Mouse (Mus musculus) hindbrain, embryonic 14.5 days (tissue): ENCODE data around the gene Gm1043. TPM values are rescaled to one million over a fixed set of nuclear protein-coding genes. Genes with fewer than 3 reads are reported as not detected.

Experiments
- ATAC-seq: fragments of 200-750 bp; cut with Nextera tagmentation; 2 replicates; pipeline ENCODE4 v1.8.0; 2017; ENCODE audit warnings: moderate number of reproducible peaks, mild to moderate bottlenecking, moderate TSS enrichment, moderate library complexity; ENCODE audit not compliant: low FRiP score
- DNase-seq: peaks from one replicate; pipeline ENCODE4 v3.0.0-alpha.2; 2015; ENCODE audit warnings: low spot score
- H3K27ac ChIP-seq: fragments of 300-500 bp; sonication (generic); 2 replicates; pipeline ENCODE4 v1.5.1; 2014; ENCODE audit warnings: mild to moderate bottlenecking, moderate library complexity
- H3K27me3 ChIP-seq: fragments of 300-500 bp; sonication (generic); 2 replicates; pipeline ENCODE4 v1.6.1; 2014; ENCODE audit warnings: mild to moderate bottlenecking, low read length, mixed read lengths; ENCODE audit not compliant: control insufficient read depth, insufficient read depth
- H3K36me3 ChIP-seq: fragments of 300-500 bp; sonication (generic); replicated peaks from 2 replicates; pipeline ENCODE4 v1.6.1; 2014; ENCODE audit not compliant: control insufficient read depth, insufficient read depth
- H3K4me1 ChIP-seq: fragments of 300-500 bp; sonication (generic); replicated peaks from 2 replicates; pipeline ENCODE4 v1.6.1; 2014; ENCODE audit warnings: antibody characterized with exemption, low read length, mixed read lengths; ENCODE audit not compliant: control insufficient read depth, insufficient read depth
- H3K4me2 ChIP-seq: fragments of 300-500 bp; sonication (generic); replicated peaks from 2 replicates; pipeline ENCODE4 v1.6.1; 2014; ENCODE audit warnings: mild to moderate bottlenecking, moderate library complexity
- H3K4me3 ChIP-seq: fragments of 300-500 bp; sonication (generic); replicated peaks from 2 replicates; pipeline ENCODE4 v1.5.1; 2014; ENCODE audit warnings: mild to moderate bottlenecking, low read length
- H3K9ac ChIP-seq: fragments of 300-500 bp; sonication (generic); 2 replicates; pipeline ENCODE4 v1.6.1; 2014
- H3K9me3 ChIP-seq: fragments of 300-500 bp; sonication (generic); 2 replicates; pipeline ENCODE4 v1.6.1; 2016; ENCODE audit warnings: low read length; ENCODE audit not compliant: control insufficient read depth
- WGBS: fragments of 180-500 bp; shearing (Covaris S2); extraction: QIAGEN DNeasy Blood & Tissue Kit; methylation state at CpG from one replicate; pipeline ENCODE4 v1.1.7; 2014; 5-methylcytosine and 5-hydroxymethylcytosine counted together
- polyA plus RNA-seq: library from polyadenylated mRNA; unstranded; fragments of >200 nt; fragmentation: Nextera tagmentation; extraction: Ambion mirVana; gene quantifications from 2 replicates; pipeline ENCODE4 v1.2.1, GENCODE M21; 2014

Gm1043 gene
- polyA plus RNA-seq, 1 experiment from 2014 or later: 2.0 TPM

DNA sequence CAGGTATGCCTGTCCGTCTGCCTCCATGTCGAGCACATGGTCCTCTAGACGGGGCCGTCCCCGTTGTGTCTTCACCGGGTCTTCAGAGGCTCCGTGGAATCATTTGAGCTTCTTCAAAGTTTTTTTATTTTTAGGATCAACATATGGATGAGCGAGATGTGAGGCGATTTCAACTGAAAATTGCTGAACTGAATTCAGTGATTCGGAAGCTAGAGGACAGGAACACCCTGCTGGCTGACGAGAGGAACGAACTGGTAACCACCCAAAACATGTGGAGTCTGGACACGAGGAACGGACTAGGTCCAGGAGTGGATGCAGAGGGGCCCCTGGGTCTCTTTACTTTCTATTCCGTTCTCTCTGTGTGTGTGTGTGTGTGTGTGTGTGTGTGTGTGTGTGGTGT is 16.5 kb downstream of the Gm1043 start:
- no peaks in the 10 kb centered on the region for H3K9me3 ChIP-seq
- 83% methylated on average over 15 of the region's 15 CpGs for WGBS
- 0 out of 2 replicates have a peak, but pooled peaks cover 7% of the 10 kb centered on the region for H3K4me1 ChIP-seq
- H3K27me3 ChIP-seq: no peaks in the 10 kb centered on the region
- no peak overlapping the region for H3K4me2 ChIP-seq
- H3K27ac ChIP-seq: no peak overlapping the region
- no peak overlapping the region for H3K9ac ChIP-seq
- DNase-seq (no peak), ATAC-seq (no peak)
- H3K36me3 ChIP-seq: peaks cover 6% of the 10 kb centered on the region
- H3K4me3 ChIP-seq: no peak overlapping the region

DNA sequence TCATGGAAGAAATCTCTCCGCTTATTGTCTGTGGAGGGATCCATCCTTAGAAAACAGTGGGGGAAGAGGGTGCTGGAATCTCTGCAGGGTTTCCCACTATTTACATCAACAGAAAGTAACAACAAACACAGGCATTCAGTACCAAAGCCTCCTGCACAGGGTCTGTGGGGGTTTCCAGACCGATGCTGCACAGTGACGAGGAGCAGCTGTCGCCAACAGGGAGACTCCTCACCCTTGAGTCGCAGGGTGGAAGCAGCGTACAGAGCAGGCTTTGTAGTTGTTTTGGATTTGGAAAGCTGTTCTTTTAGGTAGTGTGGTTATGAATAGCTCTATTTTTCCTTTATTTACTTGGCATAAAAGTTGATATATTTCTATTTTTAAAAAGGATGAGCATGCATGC is 16.9 kb downstream of the Gm1043 start:
- WGBS: 52% methylated on average over 6 of the region's 6 CpGs
- Histone ChIP-seq H3K27ac (no peak overlapping the region), H3K36me3 (peaks cover 6% of the 10 kb centered on the region), H3K4me1 (0 out of 2 replicates have a peak, but pooled peaks cover 7% of the 10 kb centered on the region), H3K9me3 (no peaks in the 10 kb centered on the region), H3K9ac (no peak overlapping the region), H3K27me3 (no peaks in the 10 kb centered on the region), H3K4me2 (no peak overlapping the region), H3K4me3 (no peak overlapping the region)
- DNase-seq: no peak
- ATAC-seq: no peak

DNA sequence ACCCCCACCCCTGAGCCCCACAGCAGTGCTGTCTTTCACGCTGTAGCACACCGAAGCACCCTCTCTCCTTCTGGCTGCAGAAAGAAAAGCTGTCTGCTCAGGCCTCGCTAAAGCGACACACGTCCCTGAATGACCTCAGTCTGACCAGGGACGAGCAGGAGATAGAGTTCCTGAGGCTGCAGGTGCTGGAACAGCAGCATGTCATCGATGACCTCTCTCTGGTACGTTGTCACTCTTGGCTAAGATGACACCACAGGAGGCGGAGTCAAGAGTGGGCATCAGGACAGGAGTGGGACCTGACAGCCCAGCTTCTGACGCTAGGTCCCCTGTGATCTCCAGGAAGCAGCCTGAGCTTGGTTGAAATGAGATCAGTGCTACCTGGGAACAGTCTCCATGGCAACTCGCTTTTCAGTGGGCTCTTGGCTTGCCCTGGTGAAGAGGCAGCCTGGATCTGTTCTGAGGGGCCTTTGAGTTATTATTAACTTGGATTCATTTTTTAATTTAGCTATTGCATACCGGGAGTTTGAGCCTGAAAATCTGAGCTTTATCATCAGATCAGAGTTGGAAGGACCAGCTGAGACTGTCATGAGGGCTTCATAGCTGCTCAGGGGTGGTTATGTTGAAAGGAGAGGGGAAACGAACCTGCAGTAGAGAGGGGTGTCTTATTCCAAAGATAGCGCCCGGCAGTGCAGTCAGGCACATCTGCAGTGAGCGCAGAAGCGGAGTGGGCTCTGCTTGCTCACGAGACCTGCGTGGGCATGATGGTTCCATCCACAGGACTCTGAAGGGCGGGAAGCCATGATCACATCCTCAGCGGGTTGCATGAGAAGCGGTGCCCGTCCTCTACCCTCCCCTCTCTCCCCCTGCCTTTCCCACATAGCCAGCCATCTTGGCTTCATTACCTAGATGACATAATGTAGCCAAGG is 20.6 kb downstream of the Gm1043 start:
- ATAC-seq: peak; percentile 57; the same call in 1 of the 2 replicates
- H3K9ac ChIP-seq: peak overlapping the region; percentile 13; the same call in 1 of the 2 replicates
- H3K36me3 ChIP-seq: peaks cover 6% of the 10 kb centered on the region
- peak overlapping the region; percentile 71 for H3K27ac ChIP-seq
- whole genome bisulfite sequencing: 71% methylated on average over 23 of the region's 23 CpGs
- no peak overlapping the region for H3K4me3 ChIP-seq
- no peaks in the 10 kb centered on the region for H3K27me3 ChIP-seq
- no peaks in the 10 kb centered on the region for H3K9me3 ChIP-seq
- no peak overlapping the region for H3K4me2 ChIP-seq
- peak; percentile 32 for DNase-seq
- H3K4me1 ChIP-seq: 0 out of 2 replicates have a peak, but pooled peaks cover 7% of the 10 kb centered on the region

DNA sequence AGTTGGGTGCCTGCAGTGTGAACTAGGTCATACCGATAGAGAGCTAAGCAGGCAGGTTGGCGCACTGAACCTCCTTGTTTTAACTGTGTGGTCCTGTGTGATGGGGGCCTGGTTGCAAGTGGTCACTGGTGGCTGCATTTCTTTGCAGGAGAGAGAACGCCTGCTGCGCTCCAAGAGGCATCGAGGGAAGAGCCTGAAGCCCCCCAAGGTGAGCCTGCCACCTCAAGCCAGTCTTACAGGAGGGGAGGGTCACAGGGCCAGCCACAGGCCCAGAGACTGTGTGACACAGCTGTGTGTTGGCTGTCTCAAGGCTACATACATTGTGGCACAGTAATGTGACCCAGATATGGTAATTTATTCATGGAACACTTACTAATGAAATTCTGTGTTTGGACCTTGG is 21.9 kb downstream of the Gm1043 start:
- no peaks in the 10 kb centered on the region for H3K9me3 ChIP-seq
- H3K36me3 ChIP-seq: peaks cover 6% of the 10 kb centered on the region; the same call in 1 of the 2 replicates
- WGBS: 71% methylated on average over 5 of the region's 5 CpGs
- H3K4me2 ChIP-seq: no peak overlapping the region
- no peaks in the 10 kb centered on the region for H3K27me3 ChIP-seq
- DNase-seq (no peak), ATAC-seq (no peak)
- H3K9ac ChIP-seq: no peak overlapping the region
- 0 out of 2 replicates have a peak, but pooled peaks cover 7% of the 10 kb centered on the region for H3K4me1 ChIP-seq
- H3K4me3 ChIP-seq: no peak overlapping the region
- H3K27ac ChIP-seq: 0 out of 2 replicates have a peak overlapping the region, but pooled peaks have one; percentile 29

DNA sequence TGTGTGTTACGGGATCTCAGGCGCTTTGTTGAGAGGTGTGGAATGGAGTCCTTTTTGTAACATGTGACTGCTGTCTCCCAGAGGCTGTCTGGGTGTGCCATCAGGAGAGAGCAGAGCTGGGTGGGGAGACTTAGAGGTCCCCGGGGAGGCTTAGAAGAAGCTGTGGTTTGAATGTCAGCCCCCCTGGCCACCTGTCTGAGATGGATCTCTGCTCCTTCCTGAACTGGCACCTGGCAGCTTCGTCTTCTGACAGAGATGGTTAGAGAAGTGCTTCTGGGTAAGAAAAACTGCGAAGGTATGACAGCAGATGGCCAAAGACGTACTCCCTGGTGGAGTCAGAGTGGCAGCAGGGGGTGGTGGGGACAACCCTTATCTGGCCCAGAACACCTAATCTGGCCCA is 22.4 kb downstream of the Gm1043 start:
- H3K4me1 ChIP-seq: 0 out of 2 replicates have a peak, but pooled peaks cover 7% of the 10 kb centered on the region
- WGBS: 87% methylated on average over 6 of the region's 6 CpGs
- no peak overlapping the region for H3K4me3 ChIP-seq
- no peak overlapping the region for H3K4me2 ChIP-seq
- peaks cover 6% of the 10 kb centered on the region; the same call in 1 of the 2 replicates for H3K36me3 ChIP-seq
- H3K9ac ChIP-seq: no peak overlapping the region
- no peaks in the 10 kb centered on the region for H3K27me3 ChIP-seq
- ATAC-seq: no peak
- no peak for DNase-seq
- H3K27ac ChIP-seq: no peak overlapping the region
- H3K9me3 ChIP-seq: no peaks in the 10 kb centered on the region

DNA sequence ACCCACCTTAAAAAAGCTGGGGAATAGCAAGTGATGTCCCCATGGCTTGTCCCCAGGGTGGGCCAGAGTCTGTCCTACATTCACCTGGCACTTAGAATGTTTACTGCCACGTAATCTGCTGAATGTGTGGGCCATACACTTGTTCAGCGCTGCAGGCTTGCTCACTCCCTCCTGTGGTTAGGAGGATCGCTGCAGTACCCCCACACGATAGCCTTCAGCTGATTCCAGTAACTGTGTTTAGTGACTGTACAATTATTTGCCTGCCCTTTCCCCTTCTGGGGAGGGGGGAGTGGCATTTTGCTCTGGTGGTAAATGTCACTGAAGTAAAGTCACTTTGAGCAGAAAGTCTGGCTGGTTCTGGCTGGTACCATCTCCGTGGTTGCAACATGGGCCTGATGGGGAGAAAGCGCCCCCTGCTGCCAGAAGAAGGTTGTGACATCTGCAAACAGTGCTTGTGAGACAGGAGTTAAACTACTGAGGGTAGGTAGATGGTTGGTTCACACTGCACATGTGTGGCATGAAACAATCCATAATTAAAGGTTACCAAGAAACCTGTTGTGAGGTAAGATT is 24.2 kb downstream of the Gm1043 start:
- H3K9ac ChIP-seq: no peak overlapping the region
- peaks cover 5% of the 10 kb centered on the region; the same call in 1 of the 2 replicates for H3K36me3 ChIP-seq
- H3K4me2 ChIP-seq: no peak overlapping the region
- no peaks in the 10 kb centered on the region for H3K27me3 ChIP-seq
- DNase-seq: peak; percentile 78
- WGBS: 28% methylated on average over 6 of the region's 6 CpGs
- H3K27ac ChIP-seq: no peak overlapping the region
- 0 out of 2 replicates have a peak, but pooled peaks cover 7% of the 10 kb centered on the region for H3K4me1 ChIP-seq
- no peak overlapping the region for H3K4me3 ChIP-seq
- no peak for ATAC-seq
- no peaks in the 10 kb centered on the region for H3K9me3 ChIP-seq

DNA sequence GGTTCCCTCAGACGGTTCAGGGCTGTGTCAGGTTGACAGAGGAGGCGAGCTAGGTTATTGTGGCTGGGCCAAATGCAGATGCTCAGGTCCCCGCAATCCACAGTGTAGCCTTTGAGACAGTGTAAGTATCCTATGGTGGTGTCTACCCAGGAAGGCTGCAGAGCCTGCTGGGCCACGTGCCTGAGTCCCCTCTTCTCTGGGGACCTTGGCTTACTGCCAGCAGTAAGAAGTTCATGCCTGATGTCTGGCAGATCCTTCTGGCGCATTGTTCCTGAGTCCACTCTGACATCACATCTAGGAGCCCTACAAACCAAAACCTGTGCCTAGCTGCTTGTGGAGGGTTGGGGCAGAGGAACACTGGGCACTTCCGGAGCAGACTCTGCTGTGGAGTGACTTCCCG is 27.2 kb downstream of the Gm1043 start:
- Histone ChIP-seq H3K27me3 (no peaks in the 10 kb centered on the region), H3K36me3 (no peaks in the 10 kb centered on the region), H3K4me3 (no peak overlapping the region), H3K4me2 (no peak overlapping the region), H3K27ac (no peak overlapping the region), H3K9ac (no peak overlapping the region), H3K9me3 (no peaks in the 10 kb centered on the region), H3K4me1 (no peaks in the 10 kb centered on the region)
- WGBS: 69% methylated on average over 7 of the region's 7 CpGs
- ATAC-seq (no peak), DNase-seq (no peak)

DNA sequence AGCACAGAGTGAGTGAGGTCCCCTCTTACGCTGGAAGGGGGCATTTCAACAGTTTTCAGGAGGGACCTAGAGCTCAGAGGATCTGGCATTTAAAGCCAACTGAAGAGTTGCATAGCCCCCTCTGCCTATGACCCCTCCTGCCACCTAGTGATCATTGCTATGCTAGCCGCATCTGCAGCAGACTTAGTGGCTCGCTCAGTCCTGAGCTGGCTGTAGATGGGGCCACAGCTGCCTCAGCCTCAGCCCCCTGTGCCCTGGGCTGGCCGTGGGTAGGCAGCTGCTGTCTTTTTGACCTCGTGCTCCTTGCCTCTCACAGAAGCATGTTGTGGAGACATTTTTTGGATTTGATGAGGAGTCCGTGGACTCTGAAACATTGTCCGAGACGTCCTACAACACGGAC is 32.0 kb downstream of the Gm1043 start:
- no peak overlapping the region for H3K4me2 ChIP-seq
- ATAC-seq: no peak
- H3K27ac ChIP-seq: no peak overlapping the region
- no peak overlapping the region for H3K9ac ChIP-seq
- no peaks in the 10 kb centered on the region for H3K9me3 ChIP-seq
- no peaks in the 10 kb centered on the region for H3K27me3 ChIP-seq
- no peak for DNase-seq
- no peaks in the 10 kb centered on the region for H3K4me1 ChIP-seq
- WGBS: 57% methylated on average over 9 of the region's 9 CpGs
- H3K36me3 ChIP-seq: peaks cover 16% of the 10 kb centered on the region; the same call in 1 of the 2 replicates
- H3K4me3 ChIP-seq: no peak overlapping the region

DNA sequence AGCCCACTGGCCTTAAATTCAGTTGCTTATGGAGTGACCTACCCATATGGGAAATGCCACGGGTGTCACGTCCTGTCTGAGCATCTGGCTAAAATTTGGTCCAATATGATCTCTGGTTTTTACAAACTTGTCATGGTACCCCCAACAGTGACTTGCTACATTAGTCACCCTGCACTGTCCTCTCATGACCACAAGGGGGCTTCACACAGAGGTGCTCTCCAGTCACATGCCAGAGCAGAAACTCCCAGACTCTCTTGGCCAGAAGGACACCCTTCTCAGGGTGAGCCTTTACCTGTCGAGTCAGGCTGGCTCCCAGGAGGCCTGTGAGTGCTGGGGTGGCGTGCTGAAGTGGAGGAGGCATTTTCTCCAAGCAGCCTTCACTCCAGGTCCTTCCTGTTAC is 33.1 kb downstream of the Gm1043 start:
- peak; percentile 73 for DNase-seq
- H3K9me3 ChIP-seq: no peaks in the 10 kb centered on the region
- WGBS: 55% methylated on average over 4 of the region's 4 CpGs
- H3K27ac ChIP-seq: no peak overlapping the region
- no peaks in the 10 kb centered on the region for H3K27me3 ChIP-seq
- H3K4me3 ChIP-seq: no peak overlapping the region
- peaks cover 22% of the 10 kb centered on the region; the same call in 1 of the 2 replicates for H3K36me3 ChIP-seq
- H3K4me1 ChIP-seq: no peaks in the 10 kb centered on the region
- no peak overlapping the region for H3K4me2 ChIP-seq
- ATAC-seq: no peak
- H3K9ac ChIP-seq: no peak overlapping the region
